In genomic region chr1:95718794-95719193, GRCm38 (mm10) we compare ENCODE assay signal across 24 mouse cellular contexts. TPM values are rescaled to one million over a fixed set of nuclear protein-coding genes. Genes with fewer than 3 reads are reported as not detected.
DNase-seq lines count a peak whose midpoint lies in the region; ATAC-seq and TF ChIP-seq lines count a peak whose summit lies in the region.
"Had no signal": no experiment of that assay in that cellular context is flagged by ENCODE, and none has a peak within 500 bp of the region (broad histone marks: within the 10 kb centered on the region; RNA-seq: fewer than 3 reads in every experiment).

No protein-coding gene starts in this region.

- no peak overlapping the region for H3K4me3 ChIP-seq in midbrain, embryonic 11.5 days (ENCODE audit: low read depth, low read length)
- no peak overlapping the region for H3K4me3 ChIP-seq in midbrain, embryonic 14.5 days (replicated peaks; ENCODE audit: low read depth, low read length)
- no peak overlapping the region for H3K4me3 ChIP-seq in MEL (ENCODE audit: control insufficient read depth in 1 of 2, insufficient read depth in 1 of 2, low read depth in 2 of 2, low read length in 2 of 2)
- H3K4me3 ChIP-seq in heart, embryonic 12.5 days, result no peak overlapping the region

- 95% methylated on average over 1 of the region's 1 CpGs for WGBS in midbrain, embryonic 11.5 days
- 94% methylated on average over 1 of the region's 1 CpGs for WGBS in midbrain, embryonic 14.5 days
- WGBS in heart, embryonic 12.5 days, result 76% methylated on average over 1 of the region's 1 CpGs

- no peak overlapping the region for H3K4me2 ChIP-seq in midbrain, embryonic 11.5 days
- no peak overlapping the region for H3K4me2 ChIP-seq in midbrain, embryonic 14.5 days (ENCODE audit: low read length)
- H3K4me2 ChIP-seq in heart, embryonic 12.5 days, result no peak overlapping the region

- no peaks in the 10 kb centered on the region for H3K9me3 ChIP-seq in midbrain, embryonic 11.5 days (ENCODE audit: control insufficient read depth, low read length)
- H3K9me3 ChIP-seq in midbrain, embryonic 14.5 days (ENCODE audit: control insufficient read depth, low read length), result no peaks in the 10 kb centered on the region
- H3K9me3 ChIP-seq in MEL (replicated peaks; ENCODE audit: insufficient read depth, low read length), result no peaks in the 10 kb centered on the region
- no peaks in the 10 kb centered on the region for H3K9me3 ChIP-seq in heart, embryonic 12.5 days (replicated peaks)
- H3K9me3 ChIP-seq: G1E had no signal

- no peak overlapping the region for H3K27ac ChIP-seq in midbrain, embryonic 11.5 days (ENCODE audit: low read depth, low read length)
- no peak overlapping the region for H3K27ac ChIP-seq in midbrain, embryonic 14.5 days (replicated peaks; ENCODE audit: low read depth, low read length)
- no peak overlapping the region for H3K27ac ChIP-seq in MEL (ENCODE audit: control insufficient read depth, low read depth, low read length)
- no peak overlapping the region for H3K27ac ChIP-seq in heart, embryonic 12.5 days (ENCODE audit: poor library complexity, severe bottlenecking)

- no peak for TF ChIP-seq CTCF in MEL (IDR thresholded peaks at IDR 0.05 in 2 of 3, conservative IDR thresholded peaks at IDR 0.05 in 1 of 3; ENCODE audit: control insufficient read depth in 1 of 3, insufficient read depth in 1 of 3, low read depth in 2 of 3, low read length in 3 of 3, poor library complexity in 1 of 3, severe bottlenecking in 1 of 3)

- no peak overlapping the region for H3K9ac ChIP-seq in midbrain, embryonic 11.5 days (ENCODE audit: low read length)
- H3K9ac ChIP-seq in midbrain, embryonic 14.5 days (replicated peaks; ENCODE audit: low read length), result no peak overlapping the region
- no peak overlapping the region for H3K9ac ChIP-seq in MEL (ENCODE audit: control insufficient read depth, low read depth, low read length, poor library complexity, severe bottlenecking)
- H3K9ac ChIP-seq in heart, embryonic 12.5 days, result no peak overlapping the region

- TF ChIP-seq RAD21 in MEL (IDR thresholded peaks at IDR 0.05; ENCODE audit: low read depth, low read length), result no peak

- no peaks in the 10 kb centered on the region for H3K79me2 ChIP-seq in MEL (ENCODE audit: control insufficient read depth, insufficient read depth, low read length, poor library complexity)

- DNase-seq in midbrain, embryonic 11.5 days (ENCODE audit: low spot score, missing footprints), result peak; percentile 19
- no peak for DNase-seq in midbrain, embryonic 14.5 days
- DNase-seq in 416B (ENCODE audit: low read depth), result peak; percentile 24
- DNase-seq in MEL (ENCODE audit: low read depth, low spot score), result peak; percentile 36
- no peak for DNase-seq in cerebellum, postnatal 36 days
- DNase-seq: adrenal gland, adult 2 months; adrenal gland, adult 8-10 months; adrenal gland, postnatal 10 days; adrenal gland, postnatal 14 days; adrenal gland, postnatal 25 days; adrenal gland, postnatal 36 days; B cell, adult 2 months; cerebellum, adult 11 months; cerebellum, adult 11-12 months; cerebellum, adult 18-20 months; cerebellum, adult 2 months had no signal

- TF ChIP-seq EP300 in MEL (IDR thresholded peaks at IDR 0.05; ENCODE audit: low read depth in 1 of 2, low read length in 2 of 2), result peak; percentile 71 to 72

- ATAC-seq in midbrain, embryonic 11.5 days (ENCODE audit: low FRiP score), result no peak
- no peak for ATAC-seq in midbrain, embryonic 14.5 days (ENCODE audit: low FRiP score, low TSS enrichment)
- peak; percentile 42; the same call in 1 of the 2 replicates for ATAC-seq in megakaryocyte progenitor cell, adult 5-6 weeks (replicated peaks; ENCODE audit: poor library complexity)
- ATAC-seq in heart, embryonic 12.5 days (ENCODE audit: insufficient number of reproducible peaks, low FRiP score), result no peak
- no peak for ATAC-seq in granulocyte monocyte progenitor cell, adult 5-6 weeks (replicated peaks; ENCODE audit: poor library complexity, severe bottlenecking)
- ATAC-seq: activated CD4-positive, CD25-positive, alpha-beta regulatory T cell, adult 4 months; CD4-positive, CD25-positive, alpha-beta regulatory T cell, adult 4 months; Patski had no signal

- TF ChIP-seq POLR2A in MEL (IDR thresholded peaks at IDR 0.05; ENCODE audit: control insufficient read depth in 1 of 2, insufficient read depth in 1 of 2, low read depth in 1 of 2, low read length in 2 of 2, poor library complexity in 1 of 2), result no peak

- no peaks in the 10 kb centered on the region for H3K4me1 ChIP-seq in midbrain, embryonic 11.5 days (ENCODE audit: control insufficient read depth, insufficient read depth, low read length)
- H3K4me1 ChIP-seq in midbrain, embryonic 14.5 days (ENCODE audit: control insufficient read depth, insufficient read depth, low read length), result no peaks in the 10 kb centered on the region
- peaks cover 9 to 11% of the 10 kb centered on the region in 2 experiments; a peak in 3 of 4 replicates for H3K4me1 ChIP-seq in MEL (ENCODE audit: control insufficient read depth in 1 of 2, insufficient read depth in 2 of 2, low read length in 2 of 2)
- H3K4me1 ChIP-seq in heart, embryonic 12.5 days (replicated peaks), result no peaks in the 10 kb centered on the region

- H3K36me3 ChIP-seq in midbrain, embryonic 11.5 days (ENCODE audit: control insufficient read depth, insufficient read depth, low read length), result no peaks in the 10 kb centered on the region
- no peaks in the 10 kb centered on the region for H3K36me3 ChIP-seq in midbrain, embryonic 14.5 days (ENCODE audit: control insufficient read depth, insufficient read depth, low read length)
- H3K36me3 ChIP-seq in MEL (ENCODE audit: control insufficient read depth in 1 of 2, insufficient read depth in 2 of 2, low read length in 2 of 2), result peaks cover 0 to 15% of the 10 kb centered on the region in 2 experiments; a peak in 2 of 4 replicates
- H3K36me3 ChIP-seq in heart, embryonic 12.5 days, result no peaks in the 10 kb centered on the region
- H3K36me3 ChIP-seq: G1E had no signal

- no peaks in the 10 kb centered on the region for H3K27me3 ChIP-seq in midbrain, embryonic 11.5 days (ENCODE audit: control insufficient read depth, insufficient read depth, low read length)
- H3K27me3 ChIP-seq in midbrain, embryonic 14.5 days (ENCODE audit: control insufficient read depth, insufficient read depth, low read length), result no peaks in the 10 kb centered on the region
- H3K27me3 ChIP-seq in MEL (ENCODE audit: control insufficient read depth in 1 of 2, insufficient read depth in 2 of 2, low read length in 2 of 2), result no peaks in the 10 kb centered on the region
- H3K27me3 ChIP-seq in heart, embryonic 12.5 days (replicated peaks), result no peaks in the 10 kb centered on the region
- H3K27me3 ChIP-seq: CH12.LX, Patski had no signal

TF ChIP-seq in MEL, 35 proteins besides CTCF, POLR2A, EP300 and RAD21:
- TF ChIP-seq CHD2 (IDR thresholded peaks at IDR 0.05; ENCODE audit: low read length), result no peak
- TF ChIP-seq GABPA (IDR thresholded peaks at IDR 0.05; ENCODE audit: low read depth, low read length), result no peak
- peak; percentile 36; the same call in 1 of the 2 replicates for TF ChIP-seq ETS1 (IDR thresholded peaks at IDR 0.05; ENCODE audit: low read depth, low read length)
- no peak; the same call in 1 of the 2 replicates for TF ChIP-seq ZC3H11A (IDR thresholded peaks at IDR 0.05; ENCODE audit: low read depth, low read length)
- no peak for TF ChIP-seq TBP (IDR thresholded peaks at IDR 0.05; ENCODE audit: low read depth, low read length)
- TF ChIP-seq POLR2AphosphoS2 (IDR thresholded peaks at IDR 0.05; ENCODE audit: low read length), result no peak
- no peak for TF ChIP-seq ZKSCAN1 (IDR thresholded peaks at IDR 0.05; ENCODE audit: low read depth, low read length)
- TF ChIP-seq ELF1 (IDR thresholded peaks at IDR 0.05; ENCODE audit: low read depth, low read length), result no peak
- no peak for TF ChIP-seq MAX (IDR thresholded peaks at IDR 0.05; ENCODE audit: low read length)
- no peak for TF ChIP-seq UBTF (IDR thresholded peaks at IDR 0.05; ENCODE audit: borderline replicate concordance, insufficient read depth, low read depth, low read length)
- TF ChIP-seq RCOR1 (IDR thresholded peaks at IDR 0.05; ENCODE audit: low read depth, low read length), result peak; percentile 42; the same call in 1 of the 2 replicates
- no peak for TF ChIP-seq GATA1 (IDR thresholded peaks at IDR 0.05; ENCODE audit: low read depth, low read length)
- no peak; the same call in 1 of the 2 replicates for TF ChIP-seq SIN3A (IDR thresholded peaks at IDR 0.05; ENCODE audit: low read length)
- no peak for TF ChIP-seq MAZ (IDR thresholded peaks at IDR 0.05; ENCODE audit: low read depth, low read length)
- TF ChIP-seq TCF12 (IDR thresholded peaks at IDR 0.05; ENCODE audit: low read depth, low read length), result peak; percentile 60; the same call in 1 of the 2 replicates
- no peak for TF ChIP-seq ZMIZ1 (IDR thresholded peaks at IDR 0.05; ENCODE audit: low read depth, low read length)
- no peak for TF ChIP-seq USF1 (IDR thresholded peaks at IDR 0.05; ENCODE audit: low read depth, low read length)
- TF ChIP-seq NRF1 (IDR thresholded peaks at IDR 0.05; ENCODE audit: insufficient read depth, low read depth, low read length, poor library complexity, severe bottlenecking), result no peak
- peak; percentile 56; the same call in 1 of the 2 replicates for TF ChIP-seq ZNF384 (IDR thresholded peaks at IDR 0.05; ENCODE audit: low read depth, low read length)
- no peak for TF ChIP-seq KAT2A (conservative IDR thresholded peaks at IDR 0.05; ENCODE audit: low read depth, low read length)
- TF ChIP-seq MXI1 (IDR thresholded peaks at IDR 0.05; ENCODE audit: low read depth, low read length), result no peak

RNA-seq across cellular contexts. Expression of gene St8sia4, which starts 51.4 kb away (rescaled TPM):
- 15.6 and 18.3 TPM in 2 replicates for polyA plus RNA-seq in midbrain, embryonic 11.5 days (2014; fragmentation: Nextera tagmentation; extraction: Ambion mirVana)
- 55.2 and 59.0 TPM in 2 replicates for polyA plus RNA-seq in midbrain, embryonic 14.5 days (2014; fragmentation: Nextera tagmentation; extraction: Ambion mirVana)
- 1.3 and 1.6 TPM in 2 replicates for total RNA-seq in MEL (2012; rRNA removed)
- polyA plus RNA-seq in MEL (2012; ENCODE audit: insufficient read depth in 1 of 2, insufficient read length in 2 of 2, low read depth in 1 of 2, low replicate concordance in 2 of 2, missing spikeins in 1 of 2), result under 1 TPM in 1 of 2 experiments, not detected in 1; 0.81 TPM
- total RNA-seq in megakaryocyte progenitor cell, adult 5-6 weeks (2015), result 92.3 and 95.9 TPM in 2 replicates
- 94.2 and 102 TPM in 2 replicates for total RNA-seq in megakaryocyte progenitor cell, adult 5-6 weeks (2017)
- 0.68 and 1.0 TPM in 2 replicates for polyA plus RNA-seq in heart, embryonic 12.5 days (2016; fragmentation: Nextera tagmentation; extraction: Ambion mirVana)
- total RNA-seq in granulocyte monocyte progenitor cell, adult 5-6 weeks (2014; fragmentation: Nextera tagmentation), result 73.2 and 76.7 TPM in 2 replicates
- 124 and 137 TPM in 2 replicates for total RNA-seq in granulocyte monocyte progenitor cell, adult 5-6 weeks (2017)
- polyA plus RNA-seq: Patski had no signal

Comparison
In these comparisons a context has a peak if more than half of its experiments do, and no peak if none do; other contexts are left out.
1. DNase-seq: peak in midbrain, embryonic 11.5 days (single experiment), 416B (single experiment) and MEL (single experiment); none in midbrain, embryonic 14.5 days (single experiment) and cerebellum, postnatal 36 days (0 of 2).